Mouse (Mus musculus): ENCODE data around the gene Reep3. TPM values are rescaled to one million over a fixed set of nuclear protein-coding genes. Genes with fewer than 3 reads are reported as not detected.

Gene Reep3
- total and polyA plus RNA-seq, 3 experiments = 0.01 TPM; not detected in 2

- Histone ChIP-seq H3K9ac (ENCODE audit: control insufficient read depth, low read depth, low read length, poor library complexity, severe bottlenecking) (no peak overlapping the region), H3K4me3 (ENCODE audit: control insufficient read depth in 1 of 2, insufficient read depth in 1 of 2, low read depth in 2 of 2, low read length in 2 of 2) (no peak overlapping the region), H3K36me3 (ENCODE audit: control insufficient read depth in 1 of 2, insufficient read depth in 2 of 2, low read length in 2 of 2) (no peaks in the 10 kb centered on the region), H3K79me2 (ENCODE audit: control insufficient read depth, insufficient read depth, low read length, poor library complexity) (no peaks in the 10 kb centered on the region), H3K27me3 (ENCODE audit: control insufficient read depth in 1 of 2, insufficient read depth in 2 of 2, low read length in 2 of 2) (0 out of 4 replicates have a peak, but pooled peaks cover 0 to 2% of the 10 kb centered on the region in 2 experiments), H3K9me3 (replicated peaks; ENCODE audit: insufficient read depth, low read length) (no peaks in the 10 kb centered on the region), H3K4me1 (ENCODE audit: control insufficient read depth in 1 of 2, insufficient read depth in 2 of 2, low read length in 2 of 2) (no peaks in the 10 kb centered on the region), H3K27ac (ENCODE audit: control insufficient read depth, low read depth, low read length) (no peak overlapping the region)
- DNase-seq (ENCODE audit: low read depth, low spot score) = no peak
- no peak for TF ChIP-seq POLR2AphosphoS2 (IDR thresholded peaks at IDR 0.05; ENCODE audit: low read length)
- TF ChIP-seq UBTF (IDR thresholded peaks at IDR 0.05; ENCODE audit: borderline replicate concordance, insufficient read depth, low read depth, low read length) = no peak
- no peak for TF ChIP-seq CHD1 (IDR thresholded peaks at IDR 0.05; ENCODE audit: low read depth, low read length)
- TF ChIP-seq ZMIZ1 (IDR thresholded peaks at IDR 0.05; ENCODE audit: low read depth, low read length) = no peak
- no peak for TF ChIP-seq MXI1 (IDR thresholded peaks at IDR 0.05; ENCODE audit: low read depth, low read length)
- TF ChIP-seq ZKSCAN1 (IDR thresholded peaks at IDR 0.05; ENCODE audit: low read depth, low read length) = no peak
- no peak for TF ChIP-seq GATA1 (IDR thresholded peaks at IDR 0.05; ENCODE audit: low read depth, low read length)
- no peak for TF ChIP-seq CTCF (IDR thresholded peaks at IDR 0.05 in 2 of 3, conservative IDR thresholded peaks at IDR 0.05 in 1 of 3; ENCODE audit: control insufficient read depth in 1 of 3, insufficient read depth in 1 of 3, low read depth in 2 of 3, low read length in 3 of 3, poor library complexity in 1 of 3, severe bottlenecking in 1 of 3)
- TF ChIP-seq MEF2A (IDR thresholded peaks at IDR 0.05; ENCODE audit: extremely low read depth, insufficient replicate concordance, low read depth, low read length, poor library complexity, severe bottlenecking) = no peak
- TF ChIP-seq BHLHE40 (IDR thresholded peaks at IDR 0.05; ENCODE audit: borderline replicate concordance, low read depth, low read length) = no peak
- no peak for TF ChIP-seq MYC (IDR thresholded peaks at IDR 0.05; ENCODE audit: low read depth, low read length)
- TF ChIP-seq MAX (IDR thresholded peaks at IDR 0.05; ENCODE audit: low read length) = no peak
- TF ChIP-seq RCOR1 (IDR thresholded peaks at IDR 0.05; ENCODE audit: low read depth, low read length) = no peak
- no peak for TF ChIP-seq NELFE (IDR thresholded peaks at IDR 0.05; ENCODE audit: low read depth, low read length)
- TF ChIP-seq MAFK (IDR thresholded peaks at IDR 0.05; ENCODE audit: borderline replicate concordance, low read depth, low read length) = no peak
- no peak for TF ChIP-seq CHD2 (IDR thresholded peaks at IDR 0.05; ENCODE audit: low read length)
- TF ChIP-seq ZC3H11A (IDR thresholded peaks at IDR 0.05; ENCODE audit: low read depth, low read length) = no peak
- TF ChIP-seq ETS1 (IDR thresholded peaks at IDR 0.05; ENCODE audit: low read depth, low read length) = no peak
- no peak for TF ChIP-seq ZNF384 (IDR thresholded peaks at IDR 0.05; ENCODE audit: low read depth, low read length)
These were observed 9.1 kb downstream of the Reep3 start for GRCm38 (mm10) chr10:67087447-67088226.

- Histone ChIP-seq H3K9ac (ENCODE audit: control insufficient read depth, low read depth, low read length, poor library complexity, severe bottlenecking) (no peak overlapping the region), H3K36me3 (ENCODE audit: control insufficient read depth in 1 of 2, insufficient read depth in 2 of 2, low read length in 2 of 2) (no peaks in the 10 kb centered on the region), H3K79me2 (ENCODE audit: control insufficient read depth, insufficient read depth, low read length, poor library complexity) (no peaks in the 10 kb centered on the region), H3K4me3 (ENCODE audit: control insufficient read depth in 1 of 2, insufficient read depth in 1 of 2, low read depth in 2 of 2, low read length in 2 of 2) (no peak overlapping the region), H3K27ac (ENCODE audit: control insufficient read depth, low read depth, low read length) (no peak overlapping the region), H3K4me1 (ENCODE audit: control insufficient read depth in 1 of 2, insufficient read depth in 2 of 2, low read length in 2 of 2) (no peaks in the 10 kb centered on the region), H3K27me3 (ENCODE audit: control insufficient read depth in 1 of 2, insufficient read depth in 2 of 2, low read length in 2 of 2) (no peaks in the 10 kb centered on the region), H3K9me3 (replicated peaks; ENCODE audit: insufficient read depth, low read length) (no peaks in the 10 kb centered on the region)
- DNase-seq (ENCODE audit: low read depth, low spot score) = no peak
- TF ChIP-seq MAFK (IDR thresholded peaks at IDR 0.05; ENCODE audit: borderline replicate concordance, low read depth, low read length) (no peak), EP300 (IDR thresholded peaks at IDR 0.05; ENCODE audit: low read depth in 1 of 2, low read length in 2 of 2) (no peak)
These were observed 10.8 kb downstream of the Reep3 start for GRCm38 (mm10) chr10:67085916-67086315.
